ENCODE assay signal across 9 mouse cellular contexts in the genomic region with DNA sequence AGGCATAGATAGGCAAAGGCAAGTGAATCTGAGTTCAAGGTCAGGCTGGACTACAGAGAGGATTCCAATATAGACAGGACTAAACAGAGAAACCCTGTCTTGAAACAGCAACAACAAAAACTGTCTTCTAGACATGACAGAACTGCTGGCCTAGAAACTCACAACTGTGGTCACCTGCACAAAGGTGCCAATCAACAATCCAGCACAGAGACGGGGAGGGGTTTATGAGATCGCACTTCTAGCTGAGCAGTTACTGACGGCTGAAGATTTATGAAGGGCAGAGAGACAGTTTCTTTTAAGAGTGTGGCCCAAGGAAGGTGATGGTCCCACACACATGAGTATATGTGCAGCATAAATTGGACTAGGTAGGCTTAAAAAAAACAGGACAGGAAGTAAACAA. TPM values are rescaled to one million over a fixed set of nuclear protein-coding genes. Genes with fewer than 3 reads are reported as not detected.
DNase-seq lines count a peak whose midpoint lies in the region; ATAC-seq and TF ChIP-seq lines count a peak whose summit lies in the region.
"Had no signal": no experiment of that assay in that cellular context is flagged by ENCODE, and none has a peak within 500 bp of the region (broad histone marks: within the 10 kb centered on the region; RNA-seq: fewer than 3 reads in every experiment).

No protein-coding gene starts in this region.

- no peak for TF ChIP-seq EP300 in CH12.LX (IDR thresholded peaks at IDR 0.05; ENCODE audit: low read length)
- no peak for TF ChIP-seq EP300 in liver, embryonic 14.5 days (IDR thresholded peaks at IDR 0.05; ENCODE audit: low read depth)

- in situ Hi-C loops in CH12.LX (cut with MboI; ENCODE audit: low pct_ligation_motif_present, low pct_unique_long_range_greater_than_20kb, low sequenced_read_pairs), result loop anchor here (10.0 kb wide), 1 partner anchor 48 kb away; no protein-coding TSS in a partner anchor

- no peaks in the 10 kb centered on the region for H3K27me3 ChIP-seq in intestine, embryonic 14.5 days (replicated peaks; ENCODE audit: control insufficient read depth, insufficient read depth, low read length)
- H3K27me3 ChIP-seq in intestine, embryonic 15.5 days (replicated peaks), result no peaks in the 10 kb centered on the region
- H3K27me3 ChIP-seq in CH12.LX (replicated peaks), result peaks cover 2% of the 10 kb centered on the region
- no peaks in the 10 kb centered on the region for H3K27me3 ChIP-seq in forebrain, embryonic 14.5 days (replicated peaks; ENCODE audit: control insufficient read depth, insufficient read depth, low read length)
- 0 out of 2 replicates have a peak, but pooled peaks cover 3% of the 10 kb centered on the region for H3K27me3 ChIP-seq in liver, embryonic 14.5 days (ENCODE audit: control insufficient read depth, insufficient read depth, low read length)

- peaks cover 4% of the 10 kb centered on the region; the same call in 1 of the 2 replicates for H3K4me1 ChIP-seq in intestine, embryonic 14.5 days (replicated peaks; ENCODE audit: control insufficient read depth, insufficient read depth, low read length)
- 0 out of 2 replicates have a peak, but pooled peaks cover 2% of the 10 kb centered on the region for H3K4me1 ChIP-seq in intestine, embryonic 15.5 days (replicated peaks)
- H3K4me1 ChIP-seq in CH12.LX (ENCODE audit: control insufficient read depth in 1 of 2, insufficient read depth in 2 of 2), result peaks cover 5 to 14% of the 10 kb centered on the region in 2 experiments; a peak in 3 of 4 replicates
- H3K4me1 ChIP-seq in forebrain, embryonic 14.5 days (ENCODE audit: control insufficient read depth, insufficient read depth, low read length), result peaks cover 5% of the 10 kb centered on the region; the same call in 1 of the 2 replicates
- peaks cover 5 to 9% of the 10 kb centered on the region in 2 experiments for H3K4me1 ChIP-seq in liver, embryonic 14.5 days (replicated peaks; ENCODE audit: control insufficient read depth in 2 of 2, insufficient read depth in 2 of 2, low read length in 1 of 2)

- peaks cover 10% of the 10 kb centered on the region for H3K36me3 ChIP-seq in intestine, embryonic 14.5 days (ENCODE audit: control insufficient read depth, insufficient read depth, low read length)
- H3K36me3 ChIP-seq in intestine, embryonic 15.5 days, result no peaks in the 10 kb centered on the region; the same call in 1 of the 2 replicates
- H3K36me3 ChIP-seq in CH12.LX (replicated peaks in 1 of 2; ENCODE audit: control insufficient read depth in 1 of 2, insufficient read depth in 1 of 2, low read length in 1 of 2), result peaks cover 7% of the 10 kb centered on the region in 2 experiments
- H3K36me3 ChIP-seq in forebrain, embryonic 14.5 days (ENCODE audit: control insufficient read depth, insufficient read depth, low read length), result peaks cover 3% of the 10 kb centered on the region; the same call in 1 of the 2 replicates
- peaks cover 4% of the 10 kb centered on the region for H3K36me3 ChIP-seq in liver, embryonic 14.5 days (replicated peaks; ENCODE audit: control insufficient read depth, insufficient read depth, low read depth)

- no peak overlapping the region for H3K27ac ChIP-seq in intestine, embryonic 14.5 days (ENCODE audit: low read depth)
- H3K27ac ChIP-seq in intestine, embryonic 15.5 days, result no peak overlapping the region
- H3K27ac ChIP-seq in CH12.LX (ENCODE audit: insufficient read depth, low read depth), result no peak overlapping the region
- H3K27ac ChIP-seq in forebrain, embryonic 14.5 days (ENCODE audit: low read depth, low read length), result no peak overlapping the region
- H3K27ac ChIP-seq in liver, embryonic 14.5 days, result no peak overlapping the region

- peaks cover 5% of the 10 kb centered on the region; the same call in 1 of the 2 replicates for H3K79me2 ChIP-seq in CH12.LX (replicated peaks; ENCODE audit: control insufficient read depth, extremely low read depth, insufficient read depth, poor library complexity, severe bottlenecking)

- peak overlapping the region; percentile 91; the same call in 1 of the 2 replicates for H3K4me3 ChIP-seq in intestine, embryonic 14.5 days (ENCODE audit: low read depth, low read length)
- no peak overlapping the region for H3K4me3 ChIP-seq in intestine, embryonic 15.5 days (replicated peaks)
- H3K4me3 ChIP-seq in CH12.LX (replicated peaks in 1 of 3; ENCODE audit: low read depth in 2 of 3, low read length in 2 of 3, poor library complexity in 1 of 3), result no peak overlapping the region
- H3K4me3 ChIP-seq in forebrain, embryonic 14.5 days (ENCODE audit: low read depth, low read length), result 0 out of 2 replicates have a peak overlapping the region, but pooled peaks have one; percentile 84
- peak overlapping the region in 1 of 2 experiments; percentile 14; a peak in 2 of 4 replicates for H3K4me3 ChIP-seq in liver, embryonic 14.5 days (ENCODE audit: insufficient read depth in 1 of 2, low read depth in 2 of 2, low read length in 2 of 2)

- dilution Hi-C loops in CH12.LX (cut with MboI; ENCODE audit: extremely low pct_ligation_motif_present, extremely low pct_unique_long_range_greater_than_20kb, low sequenced_read_pairs), result no loop called here

- DNase-seq in intestine, embryonic 14.5 days (ENCODE audit: low spot score), result no peak
- DNase-seq in CH12.LX (ENCODE audit: extremely low read depth), result peak; percentile 20
- no peak for DNase-seq in forebrain, embryonic 14.5 days (ENCODE audit: low spot score)
- DNase-seq in liver, embryonic 14.5 days (ENCODE audit: low read depth in 3 of 3, low spot score in 3 of 3), result peak in 1 of 3 experiments; percentile 23
- no peak for DNase-seq in frontal cortex, adult 2 months (ENCODE audit: extremely low spot score in 1 of 2, low spot score in 1 of 2)
- DNase-seq in right cerebral cortex, adult 2 months (ENCODE audit: low spot score in 2 of 2), result no peak
- DNase-seq in cerebellum, adult 11-12 months, result no peak
- DNase-seq: lung, adult 2 months had no signal

- ATAC-seq in intestine, embryonic 14.5 days (replicated peaks; ENCODE audit: low FRiP score, low TSS enrichment, low read depth), result no peak
- no peak for ATAC-seq in intestine, embryonic 15.5 days
- ATAC-seq in forebrain, embryonic 14.5 days, result no peak
- ATAC-seq in liver, embryonic 14.5 days (ENCODE audit: insufficient read depth), result no peak

- no peaks in the 10 kb centered on the region for H3K9me3 ChIP-seq in intestine, embryonic 14.5 days (ENCODE audit: control insufficient read depth, low read length)
- no peaks in the 10 kb centered on the region for H3K9me3 ChIP-seq in intestine, embryonic 15.5 days
- H3K9me3 ChIP-seq in CH12.LX (replicated peaks; ENCODE audit: low read length), result no peaks in the 10 kb centered on the region
- H3K9me3 ChIP-seq in forebrain, embryonic 14.5 days (replicated peaks; ENCODE audit: control insufficient read depth, low read length), result no peaks in the 10 kb centered on the region
- H3K9me3 ChIP-seq in liver, embryonic 14.5 days (ENCODE audit: control insufficient read depth, low read length), result no peaks in the 10 kb centered on the region

- no peak for TF ChIP-seq RAD21 in CH12.LX (IDR thresholded peaks at IDR 0.05; ENCODE audit: low read depth, low read length)

- H3K9ac ChIP-seq in intestine, embryonic 14.5 days (ENCODE audit: low read length), result peak overlapping the region; percentile 20; the same call in 1 of the 2 replicates
- no peak overlapping the region for H3K9ac ChIP-seq in intestine, embryonic 15.5 days
- no peak overlapping the region; the same call in 1 of the 2 replicates for H3K9ac ChIP-seq in CH12.LX (ENCODE audit: insufficient read depth, low read depth)
- peak overlapping the region; percentile 29; the same call in 1 of the 2 replicates for H3K9ac ChIP-seq in forebrain, embryonic 14.5 days (ENCODE audit: low read length)
- H3K9ac ChIP-seq in liver, embryonic 14.5 days (replicated peaks), result peak overlapping the region; percentile 51

- WGBS in intestine, embryonic 14.5 days, result 35% methylated on average over 3 of the region's 3 CpGs
- WGBS in intestine, embryonic 15.5 days, result 22% methylated on average over 3 of the region's 3 CpGs
- WGBS in forebrain, embryonic 14.5 days, result 75% methylated on average over 3 of the region's 3 CpGs
- WGBS in liver, embryonic 14.5 days (ENCODE audit: insufficient replicate concordance), result 54% methylated on average over 3 of the region's 3 CpGs

- TF ChIP-seq POLR2A in CH12.LX (IDR thresholded peaks at IDR 0.05; ENCODE audit: low read depth, low read length), result no peak

- H3K4me2 ChIP-seq in intestine, embryonic 14.5 days (ENCODE audit: low read length), result peak overlapping the region; percentile 82
- no peak overlapping the region; the same call in 1 of the 2 replicates for H3K4me2 ChIP-seq in intestine, embryonic 15.5 days (replicated peaks)
- peak overlapping the region; percentile 78 for H3K4me2 ChIP-seq in CH12.LX (ENCODE audit: insufficient read depth, low read depth, poor library complexity, severe bottlenecking)
- H3K4me2 ChIP-seq in forebrain, embryonic 14.5 days (ENCODE audit: low read length), result peak overlapping the region; percentile 72
- H3K4me2 ChIP-seq in liver, embryonic 14.5 days (ENCODE audit: low read depth), result peak overlapping the region; percentile 92

- no peak for TF ChIP-seq CTCF in CH12.LX (conservative IDR thresholded peaks at IDR 0.05 in 1 of 2, IDR thresholded peaks at IDR 0.05 in 1 of 2; ENCODE audit: low read depth in 2 of 2, low read length in 2 of 2)
- no peak for TF ChIP-seq CTCF in liver, embryonic 14.5 days (IDR thresholded peaks at IDR 0.05; ENCODE audit: low read depth)

RNA-seq across cellular contexts. Expression of a gene that starts 1.2 kb away (rescaled TPM):
- polyA plus RNA-seq in intestine, embryonic 14.5 days (2014; fragmentation: Nextera tagmentation; extraction: Ambion mirVana), result 43.2 and 51.0 TPM in 2 replicates
- 41.1 and 47.1 TPM in 2 replicates for polyA plus RNA-seq in intestine, embryonic 15.5 days (2015; fragmentation: Nextera tagmentation; extraction: Ambion mirVana)
- 17.6 and 17.8 TPM in 2 replicates for total RNA-seq in CH12.LX (2012; rRNA removed)
- total RNA-seq in CH12.LX (2014; rRNA removed), result 25.6 and 35.7 TPM in 2 replicates
- 28.3 and 36.7 TPM in 2 replicates for polyA plus RNA-seq in CH12.LX (2012; ENCODE audit: insufficient read length, low read depth)
- 62.5 and 63.6 TPM in 2 replicates for polyA plus RNA-seq in forebrain, embryonic 14.5 days (2014; fragmentation: Nextera tagmentation; extraction: Ambion mirVana)
- 5.2 and 5.9 TPM in 2 replicates for polyA plus RNA-seq in liver, embryonic 14.5 days (2012; rRNA removed)
- 24.3 and 26.0 TPM in 2 replicates for polyA plus RNA-seq in liver, embryonic 14.5 days (2014; fragmentation: Nextera tagmentation; extraction: Ambion mirVana)
- polyA plus RNA-seq in frontal cortex, adult 2 months (2012; rRNA removed), result 30.1 and 34.0 TPM in 2 replicates

RNA-seq across cellular contexts. Expression of a gene that starts 37.6 kb away (rescaled TPM):
- 3.3 and 3.6 TPM in 2 replicates for polyA plus RNA-seq in intestine, embryonic 14.5 days (2014; fragmentation: Nextera tagmentation; extraction: Ambion mirVana)
- polyA plus RNA-seq in intestine, embryonic 15.5 days (2015; fragmentation: Nextera tagmentation; extraction: Ambion mirVana), result 16.8 and 19.8 TPM in 2 replicates
- total RNA-seq in CH12.LX (2012; rRNA removed) (not detected in 2 replicates), CH12.LX (2014; rRNA removed) (not detected in 2 replicates)
- polyA plus RNA-seq in CH12.LX (2012; ENCODE audit: insufficient read length, low read depth), result not detected in 2 replicates
- polyA plus RNA-seq in forebrain, embryonic 14.5 days (2014; fragmentation: Nextera tagmentation; extraction: Ambion mirVana), result 5.0 and 9.3 TPM in 2 replicates
- 2.7 and 3.3 TPM in 2 replicates for polyA plus RNA-seq in liver, embryonic 14.5 days (2012; rRNA removed)
- 2.5 and 2.6 TPM in 2 replicates for polyA plus RNA-seq in liver, embryonic 14.5 days (2014; fragmentation: Nextera tagmentation; extraction: Ambion mirVana)
- 17.9 and 26.1 TPM in 2 replicates for polyA plus RNA-seq in frontal cortex, adult 2 months (2012; rRNA removed)

RNA-seq across cellular contexts. Expression of a gene that starts 38.1 kb away (rescaled TPM):
- polyA plus RNA-seq in intestine, embryonic 14.5 days (2014; fragmentation: Nextera tagmentation; extraction: Ambion mirVana), result 0.41 and 0.55 TPM in 2 replicates
- 0.54 and 0.75 TPM in 2 replicates for polyA plus RNA-seq in intestine, embryonic 15.5 days (2015; fragmentation: Nextera tagmentation; extraction: Ambion mirVana)
- 0.04 TPM in 2 replicates for total RNA-seq in CH12.LX (2012; rRNA removed)
- not detected in 2 replicates for total RNA-seq in CH12.LX (2014; rRNA removed)
- polyA plus RNA-seq in CH12.LX (2012; ENCODE audit: insufficient read length, low read depth), result 0.09 and 0.10 TPM in 2 replicates
- 0.08 and 0.33 TPM in 2 replicates for polyA plus RNA-seq in forebrain, embryonic 14.5 days (2014; fragmentation: Nextera tagmentation; extraction: Ambion mirVana)
- 0.12 and 0.13 TPM in 2 replicates for polyA plus RNA-seq in liver, embryonic 14.5 days (2012; rRNA removed)
- 0.14 and 0.20 TPM in 2 replicates for polyA plus RNA-seq in liver, embryonic 14.5 days (2014; fragmentation: Nextera tagmentation; extraction: Ambion mirVana)
- 0.13 and 0.44 TPM in 2 replicates for polyA plus RNA-seq in frontal cortex, adult 2 months (2012; rRNA removed)

Comparison
In these comparisons a context has a peak if more than half of its experiments do, and no peak if none do; other contexts are left out.
1. H3K4me3 ChIP-seq: peak in intestine, embryonic 14.5 days (single experiment) and forebrain, embryonic 14.5 days (single experiment); none in intestine, embryonic 15.5 days (single experiment) and CH12.LX (0 of 3).
2. H3K9ac ChIP-seq: peak in intestine, embryonic 14.5 days (single experiment), forebrain, embryonic 14.5 days (single experiment) and liver, embryonic 14.5 days (single experiment); none in intestine, embryonic 15.5 days (single experiment) and CH12.LX (single experiment).